Mouse (Mus musculus): ENCODE data around the gene Gm13889. TPM values are rescaled to one million over a fixed set of nuclear protein-coding genes. Genes with fewer than 3 reads are reported as not detected.

Gene Gm13889
- polyA plus RNA-seq (2014; fragmentation: Nextera tagmentation; extraction: Ambion mirVana): 1.7 and 1.9 TPM in 2 replicates

DNA sequence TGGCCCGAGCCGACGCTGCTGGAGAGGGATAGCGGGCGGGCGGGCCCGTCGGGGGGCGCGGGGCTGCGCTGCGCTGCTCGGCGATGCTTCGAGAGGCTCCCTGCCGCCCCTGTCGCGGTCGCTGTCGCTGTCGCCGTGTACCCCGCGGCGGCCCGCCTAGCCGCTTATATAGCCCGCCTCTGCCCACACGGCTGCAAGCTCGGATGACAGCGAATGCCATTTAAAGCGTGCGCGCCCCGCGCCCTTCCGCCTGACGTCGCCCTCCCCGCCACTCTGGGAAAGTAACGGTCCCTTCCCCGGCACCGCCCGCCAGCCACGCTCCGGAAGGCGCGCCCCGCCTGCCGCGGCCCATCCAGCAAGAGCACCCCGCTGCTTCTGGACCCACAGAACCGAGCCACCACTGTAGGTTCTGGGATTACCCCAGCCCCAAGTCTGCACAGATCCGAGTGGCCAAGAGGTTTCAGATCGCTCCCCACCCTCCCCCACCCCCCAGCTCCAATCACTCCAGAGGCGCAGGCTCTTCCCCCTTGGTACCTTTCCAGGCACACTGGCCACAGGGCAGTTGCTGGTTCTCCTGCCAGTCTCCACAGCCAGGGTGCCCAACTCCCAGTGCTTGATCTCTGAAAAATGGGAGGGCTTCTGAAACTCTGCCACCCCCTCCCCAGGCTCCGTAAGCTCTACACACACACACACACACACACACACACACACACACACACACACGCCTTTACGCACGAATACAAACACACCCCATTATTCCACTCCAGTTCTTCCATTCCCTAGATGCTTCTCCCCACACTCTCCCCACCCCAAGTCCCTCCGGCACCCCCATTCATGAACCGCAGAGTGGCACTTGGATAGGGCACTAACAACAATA is at the start of gene Gm13889:
Gene Gm13889 (minus strand): TSS at position 294 of the 877 bp plus-strand sequence.
- H3K4me3 ChIP-seq (ENCODE audit: low read depth, low read length): peak within 1 kb of the TSS; percentile 62
- WGBS: 5% methylated on average over 59 of the region's 62 CpGs
- H3K4me1 ChIP-seq (ENCODE audit: control insufficient read depth, insufficient read depth, low read length): peaks cover 14% of the 10 kb centered on the region
- no peaks in the 10 kb centered on the region for H3K36me3 ChIP-seq (ENCODE audit: control insufficient read depth, insufficient read depth, low read length)
- DNase-seq (ENCODE audit: low spot score, missing footprints) (peak; percentile 95), ATAC-seq (ENCODE audit: low FRiP score) (peak; percentile 68)
- no peaks in the 10 kb centered on the region for H3K9me3 ChIP-seq (ENCODE audit: control insufficient read depth, low read length)
- H3K27ac ChIP-seq (ENCODE audit: low read depth, low read length): no peak within 1 kb of the TSS
- peak within 1 kb of the TSS; percentile 69 for H3K9ac ChIP-seq (ENCODE audit: low read length)
- H3K4me2 ChIP-seq: peak within 1 kb of the TSS; percentile 71
- peaks cover 39% of the 10 kb centered on the region for H3K27me3 ChIP-seq (ENCODE audit: control insufficient read depth, insufficient read depth, low read length)

DNA sequence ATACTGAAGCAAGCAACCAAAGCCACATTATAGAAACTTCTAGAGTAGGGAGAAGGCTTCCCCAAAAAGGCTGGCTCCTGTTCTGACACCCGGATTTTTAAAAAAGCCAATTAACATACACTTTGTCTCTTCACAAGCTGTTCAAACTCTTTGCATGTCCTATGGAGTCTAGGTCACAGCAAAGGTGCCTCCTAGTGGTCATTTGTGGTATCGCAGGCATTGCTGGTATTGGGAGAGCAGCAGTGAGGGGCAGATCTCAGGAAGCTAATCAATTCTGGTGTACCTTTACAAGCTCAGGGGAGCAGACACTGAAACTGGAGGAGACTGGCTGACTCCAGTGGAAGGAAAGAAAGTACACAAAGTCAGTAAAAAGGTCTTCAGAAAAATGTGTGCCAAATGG is 45.3 kb upstream of the Gm13889 start:
- Histone ChIP-seq H3K4me2 (no peak overlapping the region), H3K4me1 (ENCODE audit: control insufficient read depth, insufficient read depth, low read length) (no peaks in the 10 kb centered on the region), H3K27ac (ENCODE audit: low read depth, low read length) (no peak overlapping the region), H3K27me3 (ENCODE audit: control insufficient read depth, insufficient read depth, low read length) (no peaks in the 10 kb centered on the region), H3K36me3 (ENCODE audit: control insufficient read depth, insufficient read depth, low read length) (peaks cover 6% of the 10 kb centered on the region; the same call in 1 of the 2 replicates), H3K9me3 (ENCODE audit: control insufficient read depth, low read length) (no peaks in the 10 kb centered on the region), H3K4me3 (ENCODE audit: low read depth, low read length) (no peak overlapping the region), H3K9ac (ENCODE audit: low read length) (no peak overlapping the region)
- peak; percentile 99 for DNase-seq (ENCODE audit: low spot score, missing footprints)
- 5% methylated on average over 2 of the region's 2 CpGs for WGBS
- peak; percentile 70 for ATAC-seq (ENCODE audit: low FRiP score)

DNA sequence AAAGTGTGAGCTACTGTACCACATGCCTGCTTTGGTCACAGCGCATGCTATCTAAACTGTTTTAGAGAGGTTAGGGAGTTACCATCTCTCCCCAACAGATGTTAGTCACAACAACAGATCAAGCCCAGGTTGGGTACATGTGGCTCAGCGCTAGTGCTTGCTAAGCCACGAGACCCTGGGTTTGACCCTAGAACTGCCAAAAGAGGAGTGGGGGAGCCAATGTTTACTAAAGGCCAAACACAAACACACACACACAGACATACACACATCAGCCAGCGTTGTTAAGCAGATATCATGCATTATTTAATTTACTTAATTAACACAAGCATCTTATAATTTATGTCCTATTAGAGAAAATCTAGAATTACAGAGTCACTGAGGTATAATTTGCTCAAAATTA is 44.9 kb upstream of the Gm13889 start:
- ATAC-seq (ENCODE audit: low FRiP score) (no peak), DNase-seq (ENCODE audit: low spot score, missing footprints) (no peak)
- Histone ChIP-seq H3K36me3 (ENCODE audit: control insufficient read depth, insufficient read depth, low read length) (peaks cover 6% of the 10 kb centered on the region; the same call in 1 of the 2 replicates), H3K4me3 (ENCODE audit: low read depth, low read length) (no peak overlapping the region), H3K4me1 (ENCODE audit: control insufficient read depth, insufficient read depth, low read length) (no peaks in the 10 kb centered on the region), H3K27me3 (ENCODE audit: control insufficient read depth, insufficient read depth, low read length) (no peaks in the 10 kb centered on the region), H3K4me2 (no peak overlapping the region), H3K9me3 (ENCODE audit: control insufficient read depth, low read length) (no peaks in the 10 kb centered on the region), H3K27ac (ENCODE audit: low read depth, low read length) (no peak overlapping the region), H3K9ac (ENCODE audit: low read length) (no peak overlapping the region)
- WGBS: 85% methylated on average over 4 of the region's 4 CpGs

GRCm38 (mm10) chr2:94001411-94001810 is 44.4 kb upstream of the Gm13889 start:
- Histone ChIP-seq H3K4me3 (ENCODE audit: low read depth, low read length) (no peak overlapping the region), H3K9me3 (ENCODE audit: control insufficient read depth, low read length) (no peaks in the 10 kb centered on the region), H3K4me2 (no peak overlapping the region), H3K4me1 (ENCODE audit: control insufficient read depth, insufficient read depth, low read length) (no peaks in the 10 kb centered on the region), H3K36me3 (ENCODE audit: control insufficient read depth, insufficient read depth, low read length) (peaks cover 6% of the 10 kb centered on the region; the same call in 1 of the 2 replicates), H3K27me3 (ENCODE audit: control insufficient read depth, insufficient read depth, low read length) (no peaks in the 10 kb centered on the region), H3K9ac (ENCODE audit: low read length) (no peak overlapping the region), H3K27ac (ENCODE audit: low read depth, low read length) (no peak overlapping the region)
- DNase-seq (ENCODE audit: low spot score, missing footprints): peak; percentile 39
- WGBS: 93% methylated on average over 6 of the region's 6 CpGs
- ATAC-seq (ENCODE audit: low FRiP score): no peak

DNA sequence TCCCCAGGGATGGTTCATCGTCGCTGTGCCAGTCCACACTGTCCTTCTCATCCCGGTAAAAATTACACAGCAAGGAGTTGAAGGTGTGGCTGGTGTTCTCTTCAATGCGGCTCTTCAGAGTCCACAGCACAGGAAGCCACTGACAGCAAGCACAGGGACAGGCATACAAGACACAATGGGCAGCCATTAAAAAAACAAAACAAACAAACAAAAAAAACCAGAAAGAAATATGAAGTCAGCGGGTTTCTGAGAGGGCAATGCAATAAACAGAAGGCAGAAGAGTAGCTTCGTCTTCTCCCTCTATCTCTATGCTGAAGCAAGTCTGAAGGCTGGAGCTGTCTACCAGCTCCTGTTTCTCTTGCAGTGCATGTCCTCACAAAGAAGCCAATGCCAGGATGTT is 39.3 kb upstream of the Gm13889 start, which contains the start of gene Gm27027:
Gene Gm27027 (minus strand): TSS at position 101 of the 400 bp plus-strand sequence.
- Histone ChIP-seq H3K4me1 (ENCODE audit: control insufficient read depth, insufficient read depth, low read length) (no peaks in the 10 kb centered on the region), H3K4me2 (no peak within 1 kb of the TSS), H3K9me3 (ENCODE audit: control insufficient read depth, low read length) (no peaks in the 10 kb centered on the region), H3K36me3 (ENCODE audit: control insufficient read depth, insufficient read depth, low read length) (peaks cover 8% of the 10 kb centered on the region; the same call in 1 of the 2 replicates), H3K9ac (ENCODE audit: low read length) (no peak within 1 kb of the TSS), H3K27ac (ENCODE audit: low read depth, low read length) (no peak within 1 kb of the TSS), H3K27me3 (ENCODE audit: control insufficient read depth, insufficient read depth, low read length) (no peaks in the 10 kb centered on the region), H3K4me3 (ENCODE audit: low read depth, low read length) (no peak within 1 kb of the TSS)
- 90% methylated on average over 6 of the region's 6 CpGs for WGBS
- no peak for DNase-seq (ENCODE audit: low spot score, missing footprints)
- no peak for ATAC-seq (ENCODE audit: low FRiP score)

DNA sequence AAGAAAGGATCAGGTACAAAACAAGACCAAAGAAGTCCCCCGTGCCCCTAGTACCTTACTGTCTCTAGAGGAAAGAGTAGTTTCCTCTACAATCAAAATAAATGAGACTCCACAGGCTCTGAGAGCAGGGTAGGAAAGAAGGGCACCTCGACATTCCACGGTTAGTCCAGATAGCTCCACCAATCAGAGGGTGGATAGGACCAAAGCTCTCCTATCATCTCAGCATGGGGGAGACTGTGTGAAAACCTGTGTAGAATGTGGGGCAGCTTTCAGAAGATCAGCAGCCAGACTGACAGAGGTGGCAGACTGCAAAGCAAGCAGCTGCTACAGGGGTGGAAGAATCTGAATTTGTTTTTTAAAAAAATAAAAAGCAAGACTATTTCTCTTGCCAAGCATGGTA is 35.8 kb upstream of the Gm13889 start:
- Histone ChIP-seq H3K4me3 (ENCODE audit: low read depth, low read length) (no peak overlapping the region), H3K36me3 (ENCODE audit: control insufficient read depth, insufficient read depth, low read length) (peaks cover 10% of the 10 kb centered on the region; the same call in 1 of the 2 replicates), H3K4me1 (ENCODE audit: control insufficient read depth, insufficient read depth, low read length) (no peaks in the 10 kb centered on the region), H3K9ac (ENCODE audit: low read length) (no peak overlapping the region), H3K9me3 (ENCODE audit: control insufficient read depth, low read length) (no peaks in the 10 kb centered on the region), H3K4me2 (no peak overlapping the region), H3K27ac (ENCODE audit: low read depth, low read length) (no peak overlapping the region), H3K27me3 (ENCODE audit: control insufficient read depth, insufficient read depth, low read length) (no peaks in the 10 kb centered on the region)
- no peak for DNase-seq (ENCODE audit: low spot score, missing footprints)
- WGBS: 60% methylated on average over 3 of the region's 3 CpGs
- no peak for ATAC-seq (ENCODE audit: low FRiP score)

DNA sequence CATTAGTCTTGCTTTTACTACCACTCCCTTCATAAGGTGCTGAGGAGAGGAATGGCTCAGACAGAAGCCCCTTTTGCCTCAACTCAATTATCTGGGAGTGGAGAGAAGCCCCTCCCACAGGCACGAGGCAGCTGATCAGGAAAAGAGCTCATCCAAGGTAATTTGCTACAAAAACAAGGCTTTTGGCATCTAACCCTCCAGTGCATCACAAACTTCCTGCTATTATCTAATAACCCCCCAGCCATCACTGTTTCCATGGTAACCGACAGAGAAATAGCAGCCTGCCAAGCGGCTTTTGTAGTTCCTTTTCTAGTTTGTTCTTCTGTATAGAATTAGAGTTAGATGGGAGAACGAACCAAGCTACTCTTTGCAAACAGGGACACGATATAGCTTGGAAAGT is 35.3 kb upstream of the Gm13889 start:
- Histone ChIP-seq H3K4me1 (ENCODE audit: control insufficient read depth, insufficient read depth, low read length) (no peaks in the 10 kb centered on the region), H3K4me2 (no peak overlapping the region), H3K9me3 (ENCODE audit: control insufficient read depth, low read length) (no peaks in the 10 kb centered on the region), H3K36me3 (ENCODE audit: control insufficient read depth, insufficient read depth, low read length) (peaks cover 10% of the 10 kb centered on the region; the same call in 1 of the 2 replicates), H3K9ac (ENCODE audit: low read length) (no peak overlapping the region), H3K27me3 (ENCODE audit: control insufficient read depth, insufficient read depth, low read length) (no peaks in the 10 kb centered on the region), H3K4me3 (ENCODE audit: low read depth, low read length) (no peak overlapping the region), H3K27ac (ENCODE audit: low read depth, low read length) (no peak overlapping the region)
- DNase-seq (ENCODE audit: low spot score, missing footprints) (no peak), ATAC-seq (ENCODE audit: low FRiP score) (no peak)
- WGBS: 45% methylated on average over 5 of the region's 5 CpGs

DNA sequence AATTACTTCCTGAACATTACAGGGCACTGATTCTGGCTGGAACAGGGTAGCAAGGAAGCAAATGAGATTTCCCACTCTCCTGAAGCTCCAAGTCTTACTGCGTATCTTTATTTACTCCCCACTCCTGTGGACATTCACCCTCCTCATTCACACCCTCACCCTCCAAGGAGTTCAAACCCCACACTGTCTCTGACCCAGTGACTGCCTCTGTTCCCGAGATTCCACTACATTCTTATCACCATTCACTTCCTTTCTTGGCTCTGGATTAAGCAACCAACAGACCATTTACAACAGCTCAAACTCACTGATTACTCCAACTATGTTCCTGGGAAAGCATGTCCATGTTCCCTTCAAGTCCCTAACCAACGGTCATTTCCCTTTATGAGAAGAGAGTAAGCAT is 34.3 kb upstream of the Gm13889 start:
- ATAC-seq (ENCODE audit: low FRiP score): no peak
- H3K27me3 ChIP-seq (ENCODE audit: control insufficient read depth, insufficient read depth, low read length): no peaks in the 10 kb centered on the region
- WGBS: 85% methylated on average over 3 of the region's 3 CpGs
- H3K9me3 ChIP-seq (ENCODE audit: control insufficient read depth, low read length): no peaks in the 10 kb centered on the region
- peaks cover 10% of the 10 kb centered on the region; the same call in 1 of the 2 replicates for H3K36me3 ChIP-seq (ENCODE audit: control insufficient read depth, insufficient read depth, low read length)
- no peak overlapping the region for H3K27ac ChIP-seq (ENCODE audit: low read depth, low read length)
- DNase-seq (ENCODE audit: low spot score, missing footprints): no peak
- no peak overlapping the region for H3K4me3 ChIP-seq (ENCODE audit: low read depth, low read length)
- H3K9ac ChIP-seq (ENCODE audit: low read length): no peak overlapping the region
- H3K4me2 ChIP-seq: no peak overlapping the region
- H3K4me1 ChIP-seq (ENCODE audit: control insufficient read depth, insufficient read depth, low read length): no peaks in the 10 kb centered on the region

GRCm38 (mm10) chr2:93988440-93988839 is 31.4 kb upstream of the Gm13889 start:
- Histone ChIP-seq H3K27ac (ENCODE audit: low read depth, low read length) (no peak overlapping the region), H3K9ac (ENCODE audit: low read length) (no peak overlapping the region), H3K27me3 (ENCODE audit: control insufficient read depth, insufficient read depth, low read length) (no peaks in the 10 kb centered on the region), H3K4me3 (ENCODE audit: low read depth, low read length) (no peak overlapping the region), H3K4me1 (ENCODE audit: control insufficient read depth, insufficient read depth, low read length) (no peaks in the 10 kb centered on the region), H3K4me2 (no peak overlapping the region), H3K9me3 (ENCODE audit: control insufficient read depth, low read length) (no peaks in the 10 kb centered on the region), H3K36me3 (ENCODE audit: control insufficient read depth, insufficient read depth, low read length) (peaks cover 6% of the 10 kb centered on the region; the same call in 1 of the 2 replicates)
- no peak for ATAC-seq (ENCODE audit: low FRiP score)
- WGBS: 95% methylated on average over 2 of the region's 2 CpGs
- DNase-seq (ENCODE audit: low spot score, missing footprints): no peak

All from midbrain, embryonic 11.5 days (tissue).